Mouse (Mus musculus): ENCODE measurements at regions not wholly inside any gene's neighbourhood (a gene's known extent, or its start where the extent isn't known, plus 50 kb on each side); places are given as distances from the start of the nearest gene placed in this dataset.

DNA sequence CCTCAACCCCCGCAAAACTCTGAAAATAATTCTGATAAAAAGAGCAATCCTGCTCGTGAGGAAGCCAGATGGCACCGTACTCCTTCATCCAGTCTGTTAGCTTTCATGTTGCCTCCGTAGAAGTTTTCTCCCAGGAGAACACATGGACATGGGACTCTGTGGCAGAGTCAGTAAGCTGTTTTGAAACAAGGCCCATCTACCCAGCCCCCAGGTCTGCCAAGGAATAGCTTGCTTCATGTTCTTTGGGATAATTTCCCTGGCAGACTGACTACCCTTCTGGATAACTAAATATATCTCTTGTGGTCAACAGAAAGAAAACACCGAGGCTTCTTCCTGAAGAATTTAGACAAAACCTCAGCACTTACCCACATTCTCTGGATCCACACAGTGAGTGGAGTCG is 111.2 kb upstream of the Spred1 start:
- Histone ChIP-seq H3K36me3 (no peaks in the 10 kb centered on the region), H3K9ac (no peak overlapping the region), H3K4me2 (no peak overlapping the region), H3K27me3 (no peaks in the 10 kb centered on the region), H3K27ac (replicated peaks) (no peak overlapping the region), H3K4me3 (no peak overlapping the region), H3K4me1 (replicated peaks) (no peaks in the 10 kb centered on the region), H3K9me3 (no peaks in the 10 kb centered on the region)
- 88% methylated on average over 6 of the region's 6 CpGs for WGBS
- no peak for ATAC-seq (ENCODE audit: low read depth)

DNA sequence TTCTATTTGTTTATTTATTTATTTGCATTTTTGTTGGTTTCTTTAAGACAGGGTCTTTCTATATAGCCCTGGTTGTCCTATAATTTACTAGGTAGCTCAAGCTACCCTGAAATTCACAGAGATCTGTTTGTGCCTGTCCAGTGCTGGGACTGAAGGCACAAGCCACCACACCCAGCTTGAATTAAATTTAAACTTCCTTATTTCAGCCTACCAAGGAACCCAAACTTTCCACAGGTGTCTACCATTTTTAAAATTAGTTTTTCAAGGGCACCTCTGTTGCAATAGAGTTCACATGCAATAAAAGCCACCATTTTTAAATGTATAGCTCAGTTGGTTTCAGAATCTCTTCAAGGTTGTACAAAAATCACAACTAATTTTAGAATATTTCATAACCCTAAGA is 110.2 kb upstream of the Spred1 start:
- H3K4me1 ChIP-seq (replicated peaks): no peaks in the 10 kb centered on the region
- no peaks in the 10 kb centered on the region for H3K27me3 ChIP-seq
- no peak overlapping the region for H3K4me2 ChIP-seq
- no peaks in the 10 kb centered on the region for H3K36me3 ChIP-seq
- H3K9ac ChIP-seq: no peak overlapping the region
- no peaks in the 10 kb centered on the region for H3K9me3 ChIP-seq
- ATAC-seq (ENCODE audit: low read depth): no peak
- no peak overlapping the region for H3K27ac ChIP-seq (replicated peaks)
- no peak overlapping the region for H3K4me3 ChIP-seq

DNA sequence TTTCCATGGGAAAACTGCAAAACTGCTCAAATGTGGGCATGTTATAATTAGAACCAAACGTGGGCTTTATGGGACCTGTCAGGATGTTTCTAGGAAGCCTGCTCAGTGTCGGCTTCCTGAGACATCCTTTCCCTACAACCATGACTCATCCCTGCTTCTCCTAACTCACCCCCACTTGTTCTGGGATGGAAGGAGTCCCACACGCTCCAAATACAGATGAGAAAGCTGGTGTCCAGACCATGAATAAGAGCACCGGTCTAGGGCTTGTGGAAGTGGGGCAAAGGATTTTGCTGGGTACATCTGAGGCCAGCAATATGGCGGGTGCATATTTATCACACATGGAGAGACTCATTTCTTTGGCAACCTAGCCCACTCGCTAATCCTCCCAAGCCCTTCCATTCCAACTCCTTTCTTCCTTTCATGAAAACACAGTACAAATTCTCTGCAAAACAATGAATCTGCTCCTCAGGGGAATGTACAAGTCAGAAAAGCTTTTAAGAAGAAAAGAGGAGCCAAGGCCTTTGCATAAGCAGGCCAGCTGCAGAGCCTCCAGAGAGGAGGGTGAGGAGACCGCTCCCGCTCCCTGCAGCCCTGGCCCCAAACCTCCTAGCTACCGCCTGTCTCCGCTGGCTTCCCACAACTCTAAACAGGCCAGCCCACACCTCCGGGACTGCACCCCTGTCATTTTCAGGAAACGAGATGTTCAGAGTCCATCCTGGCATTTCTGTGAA is 103.1 kb upstream of the Spred1 start:
- Histone ChIP-seq H3K27ac (replicated peaks) (no peak overlapping the region), H3K9me3 (no peaks in the 10 kb centered on the region), H3K27me3 (no peaks in the 10 kb centered on the region), H3K36me3 (no peaks in the 10 kb centered on the region), H3K4me3 (no peak overlapping the region), H3K9ac (no peak overlapping the region), H3K4me2 (no peak overlapping the region), H3K4me1 (replicated peaks) (peaks cover 11% of the 10 kb centered on the region; the same call in 1 of the 2 replicates)
- ATAC-seq (ENCODE audit: low read depth): no peak
- WGBS: 58% methylated on average over 12 of the region's 12 CpGs

DNA sequence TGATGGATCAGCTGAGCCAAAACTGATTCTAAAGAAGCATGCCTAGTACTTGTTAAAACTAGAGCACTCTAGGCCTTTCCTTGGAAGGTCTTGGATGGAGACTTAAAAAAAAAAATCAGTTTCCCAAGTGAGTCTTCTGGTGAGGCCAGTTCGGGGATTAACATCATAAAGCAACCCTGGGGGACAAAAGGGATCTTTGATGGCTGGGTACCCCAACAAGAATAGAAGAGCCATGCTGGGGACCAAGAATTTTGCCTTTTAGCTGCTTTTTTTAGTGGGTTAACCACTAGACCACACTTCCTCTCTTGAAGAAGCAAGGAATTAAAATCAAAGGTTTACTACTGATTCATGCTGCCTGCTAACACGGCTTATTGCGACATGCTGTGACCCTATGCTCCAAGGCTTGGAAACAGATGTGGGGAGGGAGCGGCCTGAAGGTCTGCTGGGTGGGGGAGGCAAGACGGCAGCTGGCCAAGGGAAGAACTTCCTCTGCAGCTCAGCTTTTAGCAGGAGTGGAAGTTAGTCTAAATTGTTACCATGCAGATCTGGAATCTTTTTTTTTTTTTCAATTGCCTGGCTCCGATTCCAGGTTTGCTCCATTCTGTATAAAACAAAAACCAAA is 102.1 kb upstream of the Spred1 start:
- H3K36me3 ChIP-seq: no peaks in the 10 kb centered on the region
- no peak for ATAC-seq (ENCODE audit: low read depth)
- H3K27ac ChIP-seq (replicated peaks): no peak overlapping the region
- H3K4me2 ChIP-seq: no peak overlapping the region
- no peaks in the 10 kb centered on the region for H3K27me3 ChIP-seq
- H3K4me1 ChIP-seq (replicated peaks): peaks cover 11% of the 10 kb centered on the region; the same call in 1 of the 2 replicates
- WGBS: 27% methylated on average over 6 of the region's 6 CpGs
- no peak overlapping the region for H3K4me3 ChIP-seq
- no peaks in the 10 kb centered on the region for H3K9me3 ChIP-seq
- H3K9ac ChIP-seq: no peak overlapping the region

DNA sequence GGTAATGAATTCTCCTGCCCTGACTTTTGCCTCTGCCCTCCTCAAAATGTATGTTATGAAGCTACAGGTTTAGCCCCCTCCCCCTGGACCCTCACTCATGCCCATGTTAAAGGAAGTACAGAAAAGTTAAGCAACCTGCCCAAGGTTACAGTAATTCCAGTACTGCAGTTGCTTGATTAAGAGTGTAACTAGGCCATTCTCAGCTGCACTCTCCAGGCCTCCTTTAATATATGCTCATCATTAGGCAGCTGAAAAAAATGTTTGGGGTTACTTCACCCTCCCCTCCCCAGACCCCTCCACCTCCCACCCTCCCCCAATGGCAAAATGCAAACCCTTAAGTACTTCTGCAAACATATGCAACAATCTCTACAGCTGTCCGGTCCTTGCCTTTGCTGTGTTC is 101.6 kb upstream of the Spred1 start:
- no peaks in the 10 kb centered on the region for H3K27me3 ChIP-seq
- no peak overlapping the region for H3K4me3 ChIP-seq
- no peaks in the 10 kb centered on the region for H3K9me3 ChIP-seq
- peaks cover 11% of the 10 kb centered on the region; the same call in 1 of the 2 replicates for H3K4me1 ChIP-seq (replicated peaks)
- no peak overlapping the region for H3K27ac ChIP-seq (replicated peaks)
- H3K36me3 ChIP-seq: no peaks in the 10 kb centered on the region
- no peak for ATAC-seq (ENCODE audit: low read depth)
- H3K9ac ChIP-seq: no peak overlapping the region
- WGBS: 71% methylated on average over 1 of the region's 1 CpGs
- H3K4me2 ChIP-seq: no peak overlapping the region

DNA sequence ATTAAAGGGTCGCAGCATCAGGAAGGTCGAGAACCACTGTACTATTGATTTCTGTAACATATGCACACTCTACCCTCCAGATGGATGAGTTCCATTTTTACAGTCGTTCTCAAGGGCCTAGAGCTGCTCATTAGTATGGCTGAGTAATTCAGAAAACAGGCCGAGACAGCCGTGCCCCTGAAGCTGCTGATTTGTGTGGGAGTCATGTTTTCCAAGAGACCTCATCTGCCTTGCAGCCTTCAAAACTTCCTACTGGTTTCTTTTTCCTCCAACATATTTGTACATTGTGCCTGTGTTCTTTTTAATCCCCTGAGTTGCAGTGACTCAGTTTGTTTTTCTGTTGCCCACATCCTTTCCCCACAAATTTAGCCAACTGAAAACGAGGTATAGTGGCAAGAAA is 99.4 kb upstream of the Spred1 start:
- WGBS: 44% methylated on average over 6 of the region's 6 CpGs
- Histone ChIP-seq H3K27ac (replicated peaks) (no peak overlapping the region), H3K9me3 (no peaks in the 10 kb centered on the region)

DNA sequence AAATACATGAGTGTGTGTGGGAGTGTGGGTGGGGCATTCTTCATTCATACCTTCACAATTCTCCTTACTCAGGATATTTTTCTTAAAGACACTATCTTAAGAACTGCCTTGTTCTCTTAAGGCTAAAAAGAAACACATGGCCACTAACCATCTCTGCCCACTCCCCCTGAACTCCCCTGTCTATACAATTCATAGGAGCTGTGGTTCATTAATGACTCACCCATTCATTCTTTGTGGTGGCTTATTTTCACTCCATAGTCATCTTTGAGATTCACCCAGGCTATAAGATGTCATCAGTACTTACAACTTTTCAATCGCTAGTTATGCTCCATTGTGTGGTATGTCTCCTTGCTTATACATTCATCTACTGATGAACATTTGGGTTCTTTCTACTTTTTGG is 97.7 kb upstream of the Spred1 start:
- H3K4me1 ChIP-seq (replicated peaks): peaks cover 7% of the 10 kb centered on the region; the same call in 1 of the 2 replicates
- H3K27ac ChIP-seq (replicated peaks): no peak overlapping the region
- no peaks in the 10 kb centered on the region for H3K9me3 ChIP-seq
- H3K9ac ChIP-seq: no peak overlapping the region
- no peak for ATAC-seq (ENCODE audit: low read depth)
- H3K36me3 ChIP-seq: no peaks in the 10 kb centered on the region
- 93% methylated on average over 1 of the region's 1 CpGs for WGBS
- H3K4me3 ChIP-seq: no peak overlapping the region
- H3K27me3 ChIP-seq: no peaks in the 10 kb centered on the region
- H3K4me2 ChIP-seq: no peak overlapping the region

More for the DNA sequence above, 99.4 kb upstream of the Spred1 start:
- Histone ChIP-seq H3K4me1 (replicated peaks) (peaks cover 11% of the 10 kb centered on the region; the same call in 1 of the 2 replicates), H3K36me3 (no peaks in the 10 kb centered on the region), H3K4me3 (no peak overlapping the region), H3K4me2 (no peak overlapping the region), H3K27me3 (no peaks in the 10 kb centered on the region), H3K9ac (no peak overlapping the region)
- ATAC-seq (ENCODE audit: low read depth): no peak

DNA sequence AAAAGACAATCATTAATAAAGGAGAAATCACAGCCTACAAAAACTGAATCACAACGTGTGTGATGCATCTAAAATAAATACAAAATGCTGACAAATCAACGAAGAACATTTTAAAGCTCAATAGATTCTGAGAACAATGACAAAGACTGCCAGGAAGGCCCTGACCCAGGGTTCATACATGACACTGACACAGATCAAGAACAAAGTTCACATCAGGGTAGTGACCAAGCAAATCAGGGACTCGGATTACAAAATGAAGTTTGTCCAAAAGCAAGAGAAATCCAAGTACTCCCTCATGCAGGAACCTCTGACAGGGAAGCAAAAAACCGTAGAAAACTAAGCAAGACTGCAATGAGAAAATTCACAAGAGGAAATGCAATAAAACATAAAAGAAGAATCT is 94.1 kb upstream of the Spred1 start:
- 64% methylated on average over 4 of the region's 4 CpGs for WGBS
- Histone ChIP-seq H3K27me3 (no peaks in the 10 kb centered on the region), H3K4me1 (replicated peaks) (no peaks in the 10 kb centered on the region), H3K4me2 (no peak overlapping the region), H3K27ac (replicated peaks) (no peak overlapping the region), H3K36me3 (no peaks in the 10 kb centered on the region), H3K9me3 (peaks cover 2% of the 10 kb centered on the region; the same call in 1 of the 2 replicates), H3K9ac (no peak overlapping the region), H3K4me3 (no peak overlapping the region)
- no peak for ATAC-seq (ENCODE audit: low read depth)

DNA sequence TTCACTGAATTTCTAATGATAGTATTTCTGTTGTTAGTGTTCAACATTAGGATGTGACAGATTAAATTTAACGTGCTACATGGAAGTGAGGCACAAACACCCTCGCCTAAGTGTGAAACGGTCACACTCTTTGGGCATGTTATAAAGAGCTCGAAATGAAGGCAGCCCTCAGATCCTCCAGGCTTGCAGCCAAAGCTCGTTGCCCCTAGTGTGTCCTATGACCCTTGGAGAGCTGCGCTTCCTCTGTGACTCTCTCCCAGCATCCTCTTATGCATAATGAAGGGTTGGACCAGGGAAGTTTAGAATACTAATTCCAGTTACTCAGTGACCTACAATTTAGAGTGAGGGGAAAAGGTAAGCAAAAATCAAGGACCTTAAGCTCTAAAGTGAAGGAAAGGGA is 92.4 kb upstream of the Spred1 start:
- H3K36me3 ChIP-seq: no peaks in the 10 kb centered on the region
- H3K4me2 ChIP-seq: no peak overlapping the region
- H3K9me3 ChIP-seq: peaks cover 2% of the 10 kb centered on the region; the same call in 1 of the 2 replicates
- no peaks in the 10 kb centered on the region for H3K27me3 ChIP-seq
- ATAC-seq (ENCODE audit: low read depth): no peak
- no peaks in the 10 kb centered on the region for H3K4me1 ChIP-seq (replicated peaks)
- no peak overlapping the region for H3K9ac ChIP-seq
- H3K27ac ChIP-seq (replicated peaks): no peak overlapping the region
- WGBS: 74% methylated on average over 6 of the region's 6 CpGs
- H3K4me3 ChIP-seq: no peak overlapping the region

DNA sequence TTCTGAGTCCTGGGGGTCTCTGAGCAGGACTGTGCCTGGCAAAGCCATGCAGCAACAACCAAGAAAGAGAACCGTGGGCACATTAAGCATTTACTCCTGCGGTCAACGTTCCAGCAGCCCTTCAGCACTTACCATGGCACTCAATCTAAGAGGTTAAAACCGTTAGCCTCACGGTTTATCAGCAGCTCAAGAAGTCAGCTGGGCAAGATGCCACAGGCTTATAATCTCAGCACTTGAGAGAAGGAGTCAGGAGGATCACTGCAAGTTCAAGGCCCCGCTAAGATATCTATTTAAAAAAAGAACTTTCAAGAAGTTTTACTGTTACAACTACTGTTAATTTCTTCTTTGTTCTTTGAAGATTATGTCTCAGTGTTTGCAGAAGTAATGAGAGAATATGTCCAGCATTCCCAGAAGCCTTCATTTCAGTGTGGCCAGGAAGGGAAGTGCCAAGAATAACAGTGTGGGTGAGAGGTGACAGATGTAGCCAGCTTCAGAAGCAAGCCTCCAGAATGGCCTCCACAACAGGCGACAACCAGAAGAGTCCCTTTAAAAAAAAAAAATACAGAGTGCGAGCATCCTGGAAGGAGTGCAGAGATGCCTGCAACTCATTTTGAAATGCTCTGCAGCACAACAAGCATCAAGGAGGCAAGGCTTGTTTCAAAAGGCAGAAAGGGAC is 84.8 kb upstream of the Spred1 start:
- no peak overlapping the region for H3K27ac ChIP-seq (replicated peaks)
- peaks cover 2% of the 10 kb centered on the region; the same call in 1 of the 2 replicates for H3K9me3 ChIP-seq
- H3K4me1 ChIP-seq (replicated peaks): peaks cover 4% of the 10 kb centered on the region; the same call in 1 of the 2 replicates
- H3K36me3 ChIP-seq: no peaks in the 10 kb centered on the region
- no peak for ATAC-seq (ENCODE audit: low read depth)
- whole genome bisulfite sequencing: 79% methylated on average over 8 of the region's 8 CpGs
- no peak overlapping the region for H3K4me3 ChIP-seq
- H3K4me2 ChIP-seq: no peak overlapping the region
- no peak overlapping the region for H3K9ac ChIP-seq
- no peaks in the 10 kb centered on the region for H3K27me3 ChIP-seq

DNA sequence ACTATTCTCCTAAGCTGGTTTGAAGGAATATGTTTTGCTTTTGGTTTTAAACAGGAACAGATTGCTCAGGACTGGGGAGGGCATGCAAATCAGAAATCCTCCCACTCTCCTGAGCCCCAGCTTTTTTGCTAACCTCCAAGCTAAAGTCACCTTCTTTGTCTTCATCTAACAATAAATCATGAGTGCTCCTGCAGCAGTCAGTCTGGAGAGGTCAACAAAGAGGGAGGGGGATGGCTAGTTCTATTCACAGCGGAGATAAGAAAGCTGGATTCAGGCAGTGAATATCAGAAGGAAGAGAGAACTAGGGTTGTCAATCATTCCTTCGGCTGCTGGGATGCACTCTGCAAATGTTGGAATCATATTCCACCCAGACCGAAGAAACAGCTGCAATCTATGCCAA is 81.0 kb upstream of the Spred1 start:
- Histone ChIP-seq H3K27me3 (no peaks in the 10 kb centered on the region), H3K9ac (no peak overlapping the region), H3K9me3 (no peaks in the 10 kb centered on the region), H3K27ac (replicated peaks) (no peak overlapping the region), H3K4me1 (replicated peaks) (peaks cover 4% of the 10 kb centered on the region; the same call in 1 of the 2 replicates), H3K36me3 (no peaks in the 10 kb centered on the region), H3K4me3 (no peak overlapping the region), H3K4me2 (no peak overlapping the region)
- ATAC-seq (ENCODE audit: low read depth): no peak
- 33% methylated on average over 3 of the region's 3 CpGs for WGBS

DNA sequence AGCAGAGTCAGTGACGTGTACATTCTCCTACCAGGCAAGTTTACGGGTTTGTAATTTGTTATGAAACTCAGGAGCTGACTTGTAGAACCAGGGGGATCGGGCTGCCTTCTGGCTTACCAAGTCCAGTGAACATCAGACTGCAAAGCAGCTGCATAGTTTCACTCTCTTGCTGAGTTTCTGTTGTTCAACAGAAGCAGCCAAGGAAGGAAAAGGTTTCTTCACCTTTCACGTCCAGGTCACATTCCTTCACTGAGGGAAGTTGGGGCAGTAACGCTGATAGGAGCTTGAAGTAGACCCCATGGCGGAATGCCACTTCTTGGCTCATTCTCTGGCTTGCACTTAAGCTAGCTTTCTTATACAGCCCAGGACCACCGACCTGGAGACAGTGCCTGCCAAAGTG is 77.3 kb upstream of the Spred1 start:
- no peak overlapping the region for H3K9ac ChIP-seq
- no peaks in the 10 kb centered on the region for H3K27me3 ChIP-seq
- H3K4me1 ChIP-seq (replicated peaks): peaks cover 4% of the 10 kb centered on the region; the same call in 1 of the 2 replicates
- H3K36me3 ChIP-seq: no peaks in the 10 kb centered on the region
- no peaks in the 10 kb centered on the region for H3K9me3 ChIP-seq
- ATAC-seq (ENCODE audit: low read depth): no peak
- WGBS: 90% methylated on average over 7 of the region's 7 CpGs
- no peak overlapping the region for H3K27ac ChIP-seq (replicated peaks)
- H3K4me3 ChIP-seq: no peak overlapping the region
- no peak overlapping the region for H3K4me2 ChIP-seq

All from neural tube, embryonic 13.5 days (tissue).